Mouse (Mus musculus) bone marrow macrophage, adult 2 months (primary cell): ENCODE measurements at regions not wholly inside any gene's neighbourhood (a gene's known extent, or its start where the extent isn't known, plus 50 kb on each side); places are given as distances from the start of the nearest gene placed in this dataset.
"Not testable (repeated sequence)": the region's sequence is repeated elsewhere in the genome, so short reads cannot be mapped to it uniquely, and the experiment has no call there.

Experiments used
- H3K27ac ChIP-seq: 2 replicates; pipeline ENCODE4 v1.5.1; 2012; ENCODE audit warnings: low read depth, low read length; ENCODE audit not compliant: insufficient read depth
- H3K4me1 ChIP-seq: 2 replicates; pipeline ENCODE4 v1.6.1; 2012; ENCODE audit warnings: low read length; ENCODE audit not compliant: control insufficient read depth, insufficient read depth
- H3K4me3 ChIP-seq: 2 replicates; pipeline ENCODE4 v1.5.1; 2012; ENCODE audit warnings: mild to moderate bottlenecking, low read length, moderate library complexity; ENCODE audit not compliant: insufficient read depth
- CTCF ChIP-seq: IDR thresholded peaks from 2 replicates; pipeline ENCODE4 v1.5.1; 2012; ENCODE audit warnings: low read depth, mild to moderate bottlenecking, low read length, moderate library complexity
- POLR2A ChIP-seq: IDR thresholded peaks from 2 replicates; pipeline ENCODE4 v1.6.1; 2012; ENCODE audit warnings: mild to moderate bottlenecking, low read depth, low read length, borderline replicate concordance

GRCm38 (mm10) chr2:166459955-166460354, 253.7 kb downstream of the Prex1 start:
- H3K27ac ChIP-seq = peak overlapping the region; percentile 10; the same call in 1 of the 2 replicates
- H3K4me3 ChIP-seq = peak overlapping the region; percentile 3
- TF ChIP-seq POLR2A (no peak), CTCF (no peak)
- peaks cover 33% of the 10 kb centered on the region for H3K4me1 ChIP-seq

GRCm38 (mm10) chr2:166458953-166459352, 254.7 kb downstream of the Prex1 start:
- Histone ChIP-seq H3K27ac (peak overlapping the region; percentile 43), H3K4me1 (peaks cover 33% of the 10 kb centered on the region), H3K4me3 (0 out of 2 replicates have a peak overlapping the region, but pooled peaks have one; percentile 3)
- TF ChIP-seq CTCF (no peak), POLR2A (no peak)

GRCm38 (mm10) chr2:166457381-166458172, 256.1 kb downstream of the Prex1 start:
- no peak overlapping the region for H3K4me3 ChIP-seq
- no peak overlapping the region for H3K27ac ChIP-seq
- H3K4me1 ChIP-seq = peaks cover 33% of the 10 kb centered on the region
- TF ChIP-seq CTCF = no peak
- TF ChIP-seq POLR2A = no peak

GRCm38 (mm10) chr2:166454160-166454888, 259.3 kb downstream of the Prex1 start:
- not testable (repeated sequence) for H3K27ac ChIP-seq, H3K4me3 ChIP-seq
- H3K4me1 ChIP-seq = peaks cover 19% of the 10 kb centered on the region

- Histone ChIP-seq H3K4me3 (no peak overlapping the region), H3K4me1 (peaks cover 32% of the 10 kb centered on the region), H3K27ac (no peak overlapping the region)
- TF ChIP-seq CTCF (no peak), POLR2A (no peak)
Measured at GRCm38 (mm10) chr2:166450964-166451363, 262.7 kb downstream of the Prex1 start.

GRCm38 (mm10) chr2:166450380-166450779, 263.3 kb downstream of the Prex1 start:
- H3K4me3 ChIP-seq = no peak overlapping the region
- TF ChIP-seq CTCF = no peak
- TF ChIP-seq POLR2A = no peak
- no peak overlapping the region for H3K27ac ChIP-seq
- H3K4me1 ChIP-seq = peaks cover 38% of the 10 kb centered on the region

- no peak for TF ChIP-seq CTCF
- no peak for TF ChIP-seq POLR2A
- Histone ChIP-seq H3K27ac (peak overlapping the region; percentile 56), H3K4me1 (peaks cover 44% of the 10 kb centered on the region), H3K4me3 (peak overlapping the region; percentile 33)
Measured at GRCm38 (mm10) chr2:166448724-166449123, 264.9 kb downstream of the Prex1 start.

GRCm38 (mm10) chr2:166448161-166448560, 265.5 kb downstream of the Prex1 start:
- Histone ChIP-seq H3K4me1 (peaks cover 44% of the 10 kb centered on the region), H3K4me3 (peak overlapping the region; percentile 33), H3K27ac (peak overlapping the region; percentile 56)
- TF ChIP-seq CTCF (no peak), POLR2A (no peak)

- H3K27ac ChIP-seq = peak overlapping the region; percentile 99
- TF ChIP-seq CTCF (no peak), POLR2A (peak; percentile 25; the same call in 1 of the 2 replicates)
- peaks cover 50% of the 10 kb centered on the region for H3K4me1 ChIP-seq
- 0 out of 2 replicates have a peak overlapping the region, but pooled peaks have one; percentile 20 for H3K4me3 ChIP-seq
Measured at GRCm38 (mm10) chr2:166446536-166446935, 267.1 kb downstream of the Prex1 start.

- Histone ChIP-seq H3K27ac (peak overlapping the region; percentile 98), H3K4me1 (peaks cover 50% of the 10 kb centered on the region)
Measured at GRCm38 (mm10) chr2:166445824-166446223, 267.8 kb downstream of the Prex1 start.

More at GRCm38 (mm10) chr2:166445824-166446223, 267.8 kb downstream of the Prex1 start:
- H3K4me3 ChIP-seq = not testable (repeated sequence)
